Mouse (Mus musculus): ENCODE data around the gene Litaf.

The Litaf gene

GRCm38 (mm10) chr16:11066833-11067191 is 855 bp upstream of the Litaf start:
- no peak for DNase-seq (ENCODE audit: low read depth, low spot score)

GRCm38 (mm10) chr16:11065431-11065830 is 526 bp downstream of the Litaf start:
- DNase-seq (ENCODE audit: low read depth, low spot score): no peak

GRCm38 (mm10) chr16:11064742-11065141 is 1.2 kb downstream of the Litaf start:
- DNase-seq (ENCODE audit: low read depth, low spot score): no peak

GRCm38 (mm10) chr16:11064341-11064740 is 1.6 kb downstream of the Litaf start:
- no peak for DNase-seq (ENCODE audit: low read depth, low spot score)

- DNase-seq (ENCODE audit: low read depth, low spot score): no peak
These were observed 2.9 kb downstream of the Litaf start for GRCm38 (mm10) chr16:11062794-11063721.

- no peak for DNase-seq (ENCODE audit: low read depth, low spot score)
These were observed 5.3 kb downstream of the Litaf start, which contains the start of gene Snn for GRCm38 (mm10) chr16:11060645-11061044. Gene Snn (plus strand): TSS chr16:11060945.

GRCm38 (mm10) chr16:11055916-11056315 is 10.0 kb downstream of the Litaf start:
- no peak for DNase-seq (ENCODE audit: low read depth, low spot score)

- no peak for DNase-seq (ENCODE audit: low read depth, low spot score)
These were observed 11.1 kb downstream of the Litaf start for GRCm38 (mm10) chr16:11054871-11055270.

GRCm38 (mm10) chr16:11054409-11054808 is 11.5 kb downstream of the Litaf start:
- DNase-seq (ENCODE audit: low read depth, low spot score): no peak

GRCm38 (mm10) chr16:11051134-11051533 is 14.8 kb downstream of the Litaf start:
- DNase-seq (ENCODE audit: low read depth, low spot score): no peak

GRCm38 (mm10) chr16:11050226-11050625 is 15.7 kb downstream of the Litaf start:
- no peak for DNase-seq (ENCODE audit: low read depth, low spot score)

GRCm38 (mm10) chr16:11047130-11047529 is 18.8 kb downstream of the Litaf start:
- no peak for DNase-seq (ENCODE audit: low read depth, low spot score)

- no peak for DNase-seq (ENCODE audit: low read depth, low spot score)
These were observed 19.5 kb downstream of the Litaf start for GRCm38 (mm10) chr16:11046437-11046836.

- DNase-seq (ENCODE audit: low read depth, low spot score): no peak
These were observed 22.7 kb downstream of the Litaf start for GRCm38 (mm10) chr16:11043239-11043638.

GRCm38 (mm10) chr16:11040603-11041002 is 25.4 kb downstream of the Litaf start:
- DNase-seq (ENCODE audit: low read depth, low spot score): no peak

GRCm38 (mm10) chr16:11035790-11036431 is 30.0 kb downstream of the Litaf start:
- no peak for DNase-seq (ENCODE audit: low read depth, low spot score)

GRCm38 (mm10) chr16:11035273-11035672 is 30.7 kb downstream of the Litaf start:
- DNase-seq (ENCODE audit: low read depth, low spot score): no peak

- no peak for DNase-seq (ENCODE audit: low read depth, low spot score)
These were observed 31.7 kb downstream of the Litaf start for GRCm38 (mm10) chr16:11034193-11034803.

GRCm38 (mm10) chr16:11031320-11031719 is 34.6 kb downstream of the Litaf start:
- no peak for DNase-seq (ENCODE audit: low read depth, low spot score)

- DNase-seq (ENCODE audit: low read depth, low spot score): no peak
These were observed 35.1 kb downstream of the Litaf start for GRCm38 (mm10) chr16:11030844-11031243.

GRCm38 (mm10) chr16:11028206-11028605 is 37.8 kb downstream of the Litaf start:
- DNase-seq (ENCODE audit: low read depth, low spot score): no peak

- no peak for DNase-seq (ENCODE audit: low read depth, low spot score)
These were observed 41.1 kb downstream of the Litaf start for GRCm38 (mm10) chr16:11024841-11025240.
